Comparison of ENCODE assay signal across 31 mouse cellular contexts in the genomic region with DNA sequence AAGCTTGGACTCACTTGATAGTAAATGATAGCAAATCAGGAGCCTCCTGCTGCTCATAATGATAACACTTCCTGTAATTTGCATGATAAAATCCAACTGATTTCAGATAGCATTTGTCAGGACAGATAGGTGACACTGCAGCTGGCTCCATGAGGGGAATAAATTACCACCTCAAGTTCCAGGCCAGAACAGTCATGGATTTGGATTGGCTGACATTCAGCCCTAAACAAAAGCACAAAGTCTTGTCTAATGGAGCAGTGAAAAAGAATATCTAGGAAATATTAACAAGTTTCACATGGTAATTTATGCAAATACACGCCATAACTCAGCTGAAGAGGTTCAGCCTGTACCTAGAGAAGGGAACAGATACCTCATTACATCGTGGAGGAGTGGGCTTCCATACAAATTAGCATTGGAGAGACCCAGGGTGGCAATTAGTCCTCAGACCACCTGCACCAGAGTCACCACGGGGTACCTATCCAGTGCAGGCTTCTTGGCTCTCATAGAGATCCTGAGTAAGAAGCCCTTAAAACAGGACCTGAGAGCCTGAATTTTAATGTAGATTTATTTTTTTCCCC.
A peak's percentile ranks its signal among the peaks of the same experiment; 100 is the strongest.
DNase-seq lines count a peak whose midpoint lies in the region; ATAC-seq and TF ChIP-seq lines count a peak whose summit lies in the region.
"Had no signal": no experiment of that assay in that cellular context is flagged by ENCODE, and none has a peak within 500 bp of the region (broad histone marks: within the 10 kb centered on the region; RNA-seq: fewer than 3 reads in every experiment).

No protein-coding gene starts in this region.

- no peak for TF ChIP-seq POLR2A in kidney, adult 2 months (IDR thresholded peaks at IDR 0.05; ENCODE audit: low read depth, low read length)

- H3K36me3 ChIP-seq in forebrain, embryonic 11.5 days (ENCODE audit: control insufficient read depth, insufficient read depth, low read length) = no peaks in the 10 kb centered on the region
- H3K36me3 ChIP-seq in forebrain, embryonic 10.5 days (replicated peaks) = no peaks in the 10 kb centered on the region
- H3K36me3 ChIP-seq in kidney, adult 2 months (ENCODE audit: control insufficient read depth, insufficient read depth, low read length) = no peaks in the 10 kb centered on the region
- H3K36me3 ChIP-seq in kidney, embryonic 15.5 days = no peaks in the 10 kb centered on the region
- no peaks in the 10 kb centered on the region for H3K36me3 ChIP-seq in neural tube, embryonic 13.5 days
- H3K36me3 ChIP-seq in neural tube, embryonic 15.5 days = no peaks in the 10 kb centered on the region
- H3K36me3 ChIP-seq in neural tube, embryonic 14.5 days (ENCODE audit: control insufficient read depth, insufficient read depth, low read length) = no peaks in the 10 kb centered on the region
- H3K36me3 ChIP-seq: heart, embryonic 13.5 days; stomach, embryonic 15.5 days had no signal

- H3K4me3 ChIP-seq in forebrain, embryonic 11.5 days (ENCODE audit: low read depth, low read length) = no peak overlapping the region
- no peak overlapping the region for H3K4me3 ChIP-seq in forebrain, embryonic 10.5 days
- H3K4me3 ChIP-seq in kidney, adult 2 months (ENCODE audit: insufficient read depth, low read depth, low read length) = no peak overlapping the region
- no peak overlapping the region for H3K4me3 ChIP-seq in kidney, embryonic 15.5 days (replicated peaks)
- no peak overlapping the region for H3K4me3 ChIP-seq in neural tube, embryonic 13.5 days
- no peak overlapping the region for H3K4me3 ChIP-seq in neural tube, embryonic 15.5 days (replicated peaks)
- no peak overlapping the region for H3K4me3 ChIP-seq in neural tube, embryonic 14.5 days (ENCODE audit: low read depth, low read length)
- H3K4me3 ChIP-seq: gastrocnemius, adult 2 months; heart, adult 2 months; heart, embryonic 13.5 days; stomach, embryonic 15.5 days had no signal

- H3K4me2 ChIP-seq in forebrain, embryonic 11.5 days (ENCODE audit: low read depth, low read length, severe bottlenecking) = no peak overlapping the region
- H3K4me2 ChIP-seq in kidney, embryonic 15.5 days = no peak overlapping the region
- H3K4me2 ChIP-seq in neural tube, embryonic 13.5 days = no peak overlapping the region
- no peak overlapping the region for H3K4me2 ChIP-seq in neural tube, embryonic 15.5 days
- no peak overlapping the region for H3K4me2 ChIP-seq in neural tube, embryonic 14.5 days (ENCODE audit: low read depth, low read length)
- H3K4me2 ChIP-seq: heart, embryonic 13.5 days; stomach, embryonic 15.5 days had no signal

- whole genome bisulfite sequencing in forebrain, embryonic 11.5 days = 57% methylated on average over 3 of the region's 3 CpGs
- WGBS in forebrain, embryonic 10.5 days = 64% methylated on average over 3 of the region's 3 CpGs
- 46% methylated on average over 3 of the region's 3 CpGs for WGBS in kidney, adult 2 months
- 64% methylated on average over 3 of the region's 3 CpGs for WGBS in kidney, embryonic 15.5 days
- 38% methylated on average over 3 of the region's 3 CpGs for WGBS in neural tube, embryonic 13.5 days
- 37% methylated on average over 3 of the region's 3 CpGs for WGBS in neural tube, embryonic 15.5 days
- WGBS in neural tube, embryonic 14.5 days = 36% methylated on average over 3 of the region's 3 CpGs

- TF ChIP-seq CTCF in kidney, adult 2 months (conservative IDR thresholded peaks at IDR 0.05; ENCODE audit: insufficient read depth, insufficient read length, low read depth, low read length) = no peak

- no peaks in the 10 kb centered on the region for H3K9me3 ChIP-seq in forebrain, embryonic 11.5 days (ENCODE audit: control insufficient read depth, low read length)
- H3K9me3 ChIP-seq in forebrain, embryonic 10.5 days = no peaks in the 10 kb centered on the region
- H3K9me3 ChIP-seq in kidney, embryonic 15.5 days (replicated peaks) = no peaks in the 10 kb centered on the region
- H3K9me3 ChIP-seq in neural tube, embryonic 13.5 days = no peaks in the 10 kb centered on the region
- H3K9me3 ChIP-seq in neural tube, embryonic 15.5 days (replicated peaks) = no peaks in the 10 kb centered on the region
- H3K9me3 ChIP-seq in neural tube, embryonic 14.5 days (ENCODE audit: control insufficient read depth, low read length) = no peaks in the 10 kb centered on the region
- H3K9me3 ChIP-seq: heart, embryonic 13.5 days; stomach, embryonic 15.5 days had no signal

- ATAC-seq in forebrain, embryonic 11.5 days (replicated peaks; ENCODE audit: low FRiP score) = peak; percentile 34
- no peak for ATAC-seq in kidney, embryonic 15.5 days (replicated peaks; ENCODE audit: low FRiP score)
- no peak for ATAC-seq in neural tube, embryonic 13.5 days (ENCODE audit: low read depth)
- no peak for ATAC-seq in neural tube, embryonic 15.5 days (ENCODE audit: low FRiP score)
- ATAC-seq in neural tube, embryonic 14.5 days (ENCODE audit: low read depth) = peak; percentile 44; the same call in 1 of the 2 replicates
- ATAC-seq: activated CD4-positive, CD25-positive, alpha-beta regulatory T cell, adult 4 months; inflammation-experienced regulatory T-cells, adult 6 months had no signal

- H3K27me3 ChIP-seq in forebrain, embryonic 11.5 days (ENCODE audit: control insufficient read depth, insufficient read depth, low read length) = no peaks in the 10 kb centered on the region
- peaks cover 19% of the 10 kb centered on the region for H3K27me3 ChIP-seq in forebrain, embryonic 10.5 days (ENCODE audit: poor library complexity, severe bottlenecking)
- H3K27me3 ChIP-seq in kidney, adult 2 months (replicated peaks; ENCODE audit: control insufficient read depth, insufficient read depth, low read length) = no peaks in the 10 kb centered on the region
- H3K27me3 ChIP-seq in kidney, embryonic 15.5 days = no peaks in the 10 kb centered on the region
- no peaks in the 10 kb centered on the region for H3K27me3 ChIP-seq in neural tube, embryonic 13.5 days
- H3K27me3 ChIP-seq in neural tube, embryonic 15.5 days (replicated peaks) = no peaks in the 10 kb centered on the region
- no peaks in the 10 kb centered on the region for H3K27me3 ChIP-seq in neural tube, embryonic 14.5 days (ENCODE audit: control insufficient read depth, insufficient read depth, low read length)
- H3K27me3 ChIP-seq: CH12.LX; heart, embryonic 13.5 days; stomach, embryonic 15.5 days had no signal

- DNase-seq in forebrain, embryonic 11.5 days (ENCODE audit: low spot score) = no peak
- no peak for DNase-seq in forebrain, embryonic 10.5 days (ENCODE audit: extremely low spot score, low spot score)
- peak; percentile 20 for DNase-seq in kidney, adult 2 months
- DNase-seq in layer of hippocampus, postnatal 36 days = no peak
- DNase-seq: adrenal gland, adult 2 months; cerebellum, adult 11 months; cerebellum, adult 9-10 months; cerebellum, postnatal 36 days; gastrocnemius, adult 2 months; gastrocnemius, postnatal 36 days; heart, adult 2 months; heart, postnatal 10 days; kidney, adult 18-20 months; kidney, postnatal 14 days; layer of hippocampus, adult 9-11 months; liver; lung, adult 2 months; lung, postnatal 14 days; retina, postnatal 1 day; right cerebral cortex, postnatal 14 days; thymus, postnatal 14 days had no signal

- peaks cover 7% of the 10 kb centered on the region; the same call in 1 of the 2 replicates for H3K4me1 ChIP-seq in forebrain, embryonic 11.5 days (replicated peaks; ENCODE audit: control insufficient read depth, insufficient read depth, low read length)
- H3K4me1 ChIP-seq in forebrain, embryonic 10.5 days = peaks cover 20% of the 10 kb centered on the region
- H3K4me1 ChIP-seq in kidney, adult 2 months (ENCODE audit: control insufficient read depth, insufficient read depth, low read length) = peaks cover 5% of the 10 kb centered on the region; the same call in 1 of the 2 replicates
- H3K4me1 ChIP-seq in kidney, embryonic 15.5 days = no peaks in the 10 kb centered on the region
- H3K4me1 ChIP-seq in neural tube, embryonic 13.5 days (replicated peaks) = peaks cover 18% of the 10 kb centered on the region
- 0 out of 2 replicates have a peak, but pooled peaks cover 6% of the 10 kb centered on the region for H3K4me1 ChIP-seq in neural tube, embryonic 15.5 days
- no peaks in the 10 kb centered on the region for H3K4me1 ChIP-seq in neural tube, embryonic 14.5 days (ENCODE audit: control insufficient read depth, insufficient read depth, low read length)
- H3K4me1 ChIP-seq: stomach, embryonic 15.5 days had no signal

- no peak overlapping the region for H3K27ac ChIP-seq in forebrain, embryonic 11.5 days (ENCODE audit: low read depth, low read length)
- H3K27ac ChIP-seq in forebrain, embryonic 10.5 days = no peak overlapping the region
- H3K27ac ChIP-seq in kidney, adult 2 months (ENCODE audit: insufficient read depth, low read depth, low read length) = no peak overlapping the region
- H3K27ac ChIP-seq in kidney, embryonic 15.5 days = no peak overlapping the region
- peak overlapping the region; percentile 38 for H3K27ac ChIP-seq in neural tube, embryonic 13.5 days (replicated peaks)
- H3K27ac ChIP-seq in neural tube, embryonic 15.5 days (replicated peaks) = no peak overlapping the region
- no peak overlapping the region for H3K27ac ChIP-seq in neural tube, embryonic 14.5 days (ENCODE audit: low read depth, low read length)
- H3K27ac ChIP-seq: gastrocnemius, adult 2 months; heart, adult 2 months; heart, embryonic 13.5 days; liver, embryonic 14.5 days; stomach, embryonic 15.5 days had no signal

- H3K9ac ChIP-seq in forebrain, embryonic 11.5 days (ENCODE audit: low read length) = no peak overlapping the region
- H3K9ac ChIP-seq in kidney, embryonic 15.5 days = no peak overlapping the region
- H3K9ac ChIP-seq in neural tube, embryonic 13.5 days = no peak overlapping the region
- H3K9ac ChIP-seq in neural tube, embryonic 15.5 days (replicated peaks) = no peak overlapping the region
- H3K9ac ChIP-seq in neural tube, embryonic 14.5 days (replicated peaks; ENCODE audit: low read depth, low read length) = no peak overlapping the region
- H3K9ac ChIP-seq: heart, embryonic 13.5 days; liver, embryonic 14.5 days; stomach, embryonic 15.5 days had no signal

Comparison
In these comparisons a context has a peak if more than half of its experiments do, and no peak if none do; other contexts are left out.
1. ATAC-seq: peak in forebrain, embryonic 11.5 days (single experiment) and neural tube, embryonic 14.5 days (single experiment); none in kidney, embryonic 15.5 days (single experiment), neural tube, embryonic 13.5 days (single experiment) and neural tube, embryonic 15.5 days (single experiment).